Comparison of ENCODE assay signal across 26 mouse cellular contexts in genomic region chr8:124343151-124343550, GRCm38 (mm10).
"Had no signal": no experiment of that assay in that cellular context is flagged by ENCODE, and none has a peak within 500 bp of the region (broad histone marks: within the 10 kb centered on the region; RNA-seq: fewer than 3 reads in every experiment).

No protein-coding gene starts in this region.

- H3K9ac ChIP-seq: forebrain, postnatal 0 days; heart, embryonic 13.5 days; heart, embryonic 15.5 days; hindbrain, embryonic 12.5 days; hindbrain, embryonic 14.5 days; intestine, embryonic 15.5 days; limb, embryonic 12.5 days; liver, embryonic 13.5 days had no signal

- H3K27me3 ChIP-seq: heart, embryonic 13.5 days; heart, embryonic 15.5 days; hindbrain, embryonic 12.5 days; intestine, embryonic 15.5 days; limb, embryonic 12.5 days; liver, embryonic 13.5 days had no signal

- DNase-seq: forebrain, postnatal 0 days; gastrocnemius, postnatal 10 days; gastrocnemius, postnatal 25 days; heart, adult 11 months; heart, adult 2 months; heart, postnatal 14 days; heart, postnatal 36 days; kidney, adult 18-20 months; kidney, adult 8-10 months; kidney, postnatal 10 days; kidney, postnatal 25 days; kidney, postnatal 4 days; liver; liver, embryonic 13.5 days had no signal

- H3K27ac ChIP-seq: heart, adult 2 months; heart, embryonic 13.5 days; heart, embryonic 15.5 days; hindbrain, embryonic 12.5 days; hindbrain, embryonic 14.5 days; intestine, embryonic 15.5 days; layer of hippocampus, adult 2 months; limb, embryonic 10.5 days; limb, embryonic 12.5 days; liver, embryonic 13.5 days had no signal

- H3K4me3 ChIP-seq: heart, adult 2 months; heart, embryonic 13.5 days; heart, embryonic 15.5 days; hindbrain, embryonic 12.5 days; intestine, embryonic 15.5 days; layer of hippocampus, adult 2 months; limb, embryonic 10.5 days; limb, embryonic 12.5 days; liver, embryonic 13.5 days had no signal

- H3K4me1 ChIP-seq: intestine, embryonic 15.5 days had no signal

- ATAC-seq: forebrain, postnatal 0 days; hindbrain, embryonic 16.5 days; inflammation-experienced regulatory T-cells, adult 6 months; intestine, embryonic 15.5 days had no signal

- H3K9me3 ChIP-seq: heart, embryonic 13.5 days; heart, embryonic 15.5 days; hindbrain, embryonic 12.5 days; intestine, embryonic 15.5 days; limb, embryonic 10.5 days; limb, embryonic 12.5 days; liver, embryonic 13.5 days had no signal

- H3K4me2 ChIP-seq: heart, embryonic 11.5 days; heart, embryonic 13.5 days; heart, embryonic 15.5 days; hindbrain, embryonic 12.5 days; hindbrain, embryonic 14.5 days; intestine, embryonic 15.5 days; limb, embryonic 12.5 days; liver, embryonic 11.5 days; liver, embryonic 13.5 days had no signal
